Mouse (Mus musculus) testis, adult 2 months (tissue): ENCODE measurements around the gene 2300002M23Rik.

Experiments used
- CTCF ChIP-seq: fragments of 200-500 bp; IDR thresholded peaks from 2 replicates; pipeline ENCODE4 v1.5.1; 2012; ENCODE audit warnings: low read depth, mild to moderate bottlenecking, inconsistent platforms, low read length, moderate library complexity; ENCODE audit not compliant: control insufficient read depth, insufficient read depth, insufficient replicate concordance
- POLR2A ChIP-seq: fragments of 200-500 bp; IDR thresholded peaks from 2 replicates; pipeline ENCODE4 v1.6.1; 2012; ENCODE audit warnings: low read depth, mild to moderate bottlenecking, inconsistent platforms, low read length, moderate library complexity; ENCODE audit not compliant: control insufficient read depth

DNA sequence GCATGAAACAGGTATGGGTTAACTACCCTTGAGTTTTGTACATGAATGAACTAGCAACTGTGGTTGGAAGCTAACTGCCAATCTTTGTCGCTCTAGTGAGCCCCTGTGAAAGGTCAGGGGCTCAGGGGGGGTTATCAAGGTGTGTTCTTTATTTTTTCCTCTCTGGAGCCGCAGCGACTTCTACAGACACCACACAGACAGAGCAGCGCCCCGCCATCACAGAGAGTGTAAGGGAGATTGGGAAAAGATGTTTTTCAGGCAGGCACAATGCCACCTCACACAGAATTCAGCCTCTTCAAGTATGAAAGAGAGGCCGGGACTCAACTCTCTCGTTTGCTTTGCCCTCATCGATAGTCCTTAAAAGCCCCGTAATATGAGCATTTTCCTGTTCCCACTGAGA, 24.9 kb downstream of the 2300002M23Rik start:
- TF ChIP-seq CTCF (no peak), POLR2A (no peak)
